Comparison of ENCODE assay signal across 1 mouse cellular context in genomic region chr4:155831205-155831766, GRCm38 (mm10).
A peak's percentile ranks its signal among the peaks of the same experiment; 100 is the strongest.
TF ChIP-seq lines count a peak whose summit lies in the region.

TSS of gene Aurkaip1 (plus strand) at chr4:155831272.

TF ChIP-seq in MEL, 35 proteins besides CTCF, POLR2A, EP300 and RAD21 (continued from another document):
- TF ChIP-seq KAT2A (conservative IDR thresholded peaks at IDR 0.05; ENCODE audit: low read depth, low read length): no peak; the same call in 1 of the 2 replicates
- peak; percentile 92 for TF ChIP-seq HCFC1 (IDR thresholded peaks at IDR 0.05; ENCODE audit: low read depth, low read length)
- TF ChIP-seq BHLHE40 (IDR thresholded peaks at IDR 0.05; ENCODE audit: borderline replicate concordance, low read depth, low read length): peak; percentile 29; the same call in 1 of the 2 replicates
- no peak for TF ChIP-seq USF2 (IDR thresholded peaks at IDR 0.05; ENCODE audit: borderline replicate concordance in 1 of 2, insufficient read depth in 1 of 2, low read depth in 1 of 2, low read length in 2 of 2)
- no peak for TF ChIP-seq MEF2A (IDR thresholded peaks at IDR 0.05; ENCODE audit: extremely low read depth, insufficient replicate concordance, low read depth, low read length, poor library complexity, severe bottlenecking)
